Mouse (Mus musculus) brown adipose tissue, adult 24 weeks (tissue): ENCODE results near the gene Trappc10. TPM values are rescaled to one million over a fixed set of nuclear protein-coding genes. Genes with fewer than 3 reads are reported as not detected.

ENCODE experiments used
- H3K27ac ChIP-seq: fragments of 200-500 bp; replicated peaks from 2 replicates; pipeline ENCODE4 v1.5.1; 2012; ENCODE audit warnings: low read depth, mild to moderate bottlenecking, low read length
- H3K4me1 ChIP-seq: fragments of 200-500 bp; 2 replicates; pipeline ENCODE4 v1.6.1; 2012; ENCODE audit warnings: low read length, mixed read lengths; ENCODE audit not compliant: control insufficient read depth, insufficient read depth, insufficient read length
- H3K4me3 ChIP-seq: fragments of 200-500 bp; 2 replicates; pipeline ENCODE4 v1.5.1; 2012; ENCODE audit warnings: low read depth, mild to moderate bottlenecking, low read length, moderate library complexity; ENCODE audit not compliant: insufficient read depth
- polyA plus RNA-seq: library from polyadenylated mRNA; stranded (reverse); fragments of >200 nt; gene quantifications from 2 replicates; pipeline ENCODE4 v1.2.4, GENCODE M21; 2012; ENCODE audit not compliant: missing spikeins, insufficient read depth, insufficient read length

Gene Trappc10
- polyA plus RNA-seq, 1 experiment, result 22.4 TPM

- H3K27ac ChIP-seq, result no peak overlapping the region
- H3K4me1 ChIP-seq, result peaks cover 6% of the 10 kb centered on the region; the same call in 1 of the 2 replicates
- H3K4me3 ChIP-seq, result no peak overlapping the region
Measured at GRCm38 (mm10) chr10:78165256-78166005, 79.0 kb downstream of the Trappc10 start.

DNA sequence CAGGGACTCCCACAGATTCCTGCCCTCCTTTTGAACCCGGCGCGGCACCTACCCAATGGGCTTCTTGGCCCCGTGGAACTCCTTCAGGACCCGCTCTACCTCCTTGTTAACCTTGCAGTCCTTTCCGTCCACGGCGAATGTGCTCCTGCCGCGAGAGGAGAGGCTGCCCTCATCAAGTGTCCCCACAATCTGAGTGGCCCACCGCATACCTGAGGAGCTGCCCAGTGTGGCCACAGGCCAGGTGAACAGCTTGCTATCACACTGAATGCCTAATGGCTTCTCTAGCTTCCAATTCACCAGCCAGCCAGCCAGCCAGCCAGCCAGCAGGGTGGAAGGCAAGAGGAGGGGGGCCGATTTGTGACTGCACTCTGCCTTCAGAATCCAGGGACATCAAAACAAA, 79.7 kb downstream of the Trappc10 start:
- Histone ChIP-seq H3K27ac (no peak overlapping the region), H3K4me1 (peaks cover 6% of the 10 kb centered on the region; the same call in 1 of the 2 replicates), H3K4me3 (no peak overlapping the region)

GRCm38 (mm10) chr10:78163923-78164322, 80.5 kb downstream of the Trappc10 start:
- H3K4me1 ChIP-seq, result peaks cover 4% of the 10 kb centered on the region; the same call in 1 of the 2 replicates
- H3K27ac ChIP-seq, result no peak overlapping the region
- H3K4me3 ChIP-seq, result no peak overlapping the region

GRCm38 (mm10) chr10:78163241-78163640, 81.2 kb downstream of the Trappc10 start:
- H3K4me3 ChIP-seq, result no peak overlapping the region
- no peak overlapping the region for H3K27ac ChIP-seq
- no peaks in the 10 kb centered on the region for H3K4me1 ChIP-seq

DNA sequence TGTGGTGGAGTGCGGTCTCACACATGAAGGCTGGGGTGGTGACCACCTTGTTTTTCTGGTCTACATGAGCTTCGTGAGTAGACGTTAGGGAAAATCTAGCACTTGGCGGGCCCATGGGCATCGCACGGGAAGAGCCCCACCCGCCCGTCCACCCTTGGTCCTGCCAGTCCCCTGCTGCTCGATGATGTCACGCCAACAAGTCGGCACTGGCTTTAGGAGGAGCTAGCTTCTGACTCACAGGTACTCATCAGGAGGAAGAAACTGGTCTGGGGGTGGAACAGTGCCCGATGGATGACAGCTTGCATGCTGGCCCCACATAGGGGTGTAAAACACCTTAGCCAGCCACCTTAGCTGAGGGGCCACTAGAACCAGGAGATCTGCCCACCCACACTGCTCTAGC, 81.8 kb downstream of the Trappc10 start:
- Histone ChIP-seq H3K4me3 (no peak overlapping the region), H3K4me1 (no peaks in the 10 kb centered on the region)

DNA sequence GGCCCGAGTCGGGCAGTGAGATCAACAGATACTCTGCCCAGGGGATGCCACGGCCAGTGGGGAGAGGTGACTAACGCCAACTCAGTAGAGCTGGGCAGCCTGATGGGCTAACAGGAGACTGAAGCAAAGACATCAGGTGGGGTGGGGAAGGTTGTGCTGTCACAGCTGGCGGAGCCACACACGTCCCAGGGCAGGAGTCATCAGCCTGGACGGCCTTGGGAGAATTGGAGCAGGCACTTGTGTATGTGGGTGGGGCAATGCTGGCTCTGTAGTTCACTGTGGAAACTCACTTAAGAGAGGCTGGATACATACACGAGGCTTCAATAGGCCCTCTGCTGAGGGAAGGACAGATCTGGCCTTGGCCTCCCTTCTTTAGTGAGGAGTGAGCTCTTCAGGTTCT, 83.3 kb downstream of the Trappc10 start:
- H3K27ac ChIP-seq, result no peak overlapping the region
- no peak overlapping the region for H3K4me3 ChIP-seq
- H3K4me1 ChIP-seq, result no peaks in the 10 kb centered on the region

More for the DNA sequence above, 81.8 kb downstream of the Trappc10 start:
- H3K27ac ChIP-seq, result no peak overlapping the region

- no peak overlapping the region for H3K4me3 ChIP-seq
- no peaks in the 10 kb centered on the region for H3K4me1 ChIP-seq
- no peak overlapping the region for H3K27ac ChIP-seq
Measured at GRCm38 (mm10) chr10:78160369-78161095, 83.9 kb downstream of the Trappc10 start.

GRCm38 (mm10) chr10:78159906-78160305, 84.5 kb downstream of the Trappc10 start:
- no peak overlapping the region for H3K4me3 ChIP-seq
- no peak overlapping the region for H3K27ac ChIP-seq
- no peaks in the 10 kb centered on the region for H3K4me1 ChIP-seq

DNA sequence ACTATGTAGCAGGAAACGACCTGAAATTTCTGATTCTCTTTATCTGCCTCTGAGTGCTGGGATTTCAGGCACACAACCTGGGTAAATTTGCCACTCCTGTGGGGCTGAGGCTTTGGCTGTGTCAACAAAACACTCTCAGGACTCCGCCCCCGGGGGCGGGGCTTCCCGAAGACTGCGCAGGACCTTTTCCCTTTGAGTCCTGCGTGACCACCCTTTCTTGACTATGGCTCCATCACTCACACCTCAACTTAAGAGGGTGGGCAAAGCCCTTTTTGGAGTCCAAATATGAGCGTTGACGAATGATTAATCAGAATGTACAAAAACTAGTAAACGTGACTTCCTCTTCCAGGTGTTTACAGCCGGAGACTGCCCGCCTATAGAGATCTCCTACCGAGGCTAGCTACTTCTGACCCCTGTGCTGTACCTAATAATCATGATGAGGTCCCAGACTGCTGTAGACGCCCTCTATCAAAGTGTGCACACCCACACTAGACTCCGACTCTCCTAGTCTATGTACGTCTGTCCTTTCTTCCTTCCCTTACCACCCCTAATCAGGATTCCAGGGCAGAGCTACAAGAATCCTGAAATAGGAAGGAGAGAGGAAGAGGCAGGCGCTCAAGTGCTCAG, 85.1 kb downstream of the Trappc10 start:
- Histone ChIP-seq H3K27ac (no peak overlapping the region), H3K4me3 (peak overlapping the region; percentile 39; the same call in 1 of the 2 replicates)

DNA sequence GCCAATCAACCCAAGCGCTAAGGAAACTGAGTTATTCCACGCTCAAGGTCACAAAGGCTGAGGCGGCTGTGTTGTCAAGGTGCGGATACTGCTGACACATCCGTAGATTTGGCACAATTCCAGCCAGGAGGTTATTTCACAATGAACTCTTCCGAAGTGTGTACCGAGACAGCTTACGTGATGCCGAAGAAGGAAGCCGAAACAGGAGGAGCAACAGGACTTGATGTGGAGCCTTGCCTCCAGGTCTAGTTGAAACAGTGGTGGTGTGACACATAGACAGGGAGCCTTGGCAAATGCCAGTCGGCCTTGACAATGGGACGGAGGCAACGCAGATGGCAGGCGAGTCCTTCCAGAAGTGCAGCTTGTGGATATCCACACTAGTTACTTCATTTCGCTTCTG, 86.4 kb downstream of the Trappc10 start:
- Histone ChIP-seq H3K4me1 (no peaks in the 10 kb centered on the region), H3K4me3 (no peak overlapping the region), H3K27ac (no peak overlapping the region)

More for the DNA sequence above, 85.1 kb downstream of the Trappc10 start:
- H3K4me1 ChIP-seq, result no peaks in the 10 kb centered on the region

GRCm38 (mm10) chr10:78156926-78157325, 87.5 kb downstream of the Trappc10 start:
- no peak overlapping the region for H3K4me3 ChIP-seq
- H3K4me1 ChIP-seq, result no peaks in the 10 kb centered on the region
- no peak overlapping the region for H3K27ac ChIP-seq

DNA sequence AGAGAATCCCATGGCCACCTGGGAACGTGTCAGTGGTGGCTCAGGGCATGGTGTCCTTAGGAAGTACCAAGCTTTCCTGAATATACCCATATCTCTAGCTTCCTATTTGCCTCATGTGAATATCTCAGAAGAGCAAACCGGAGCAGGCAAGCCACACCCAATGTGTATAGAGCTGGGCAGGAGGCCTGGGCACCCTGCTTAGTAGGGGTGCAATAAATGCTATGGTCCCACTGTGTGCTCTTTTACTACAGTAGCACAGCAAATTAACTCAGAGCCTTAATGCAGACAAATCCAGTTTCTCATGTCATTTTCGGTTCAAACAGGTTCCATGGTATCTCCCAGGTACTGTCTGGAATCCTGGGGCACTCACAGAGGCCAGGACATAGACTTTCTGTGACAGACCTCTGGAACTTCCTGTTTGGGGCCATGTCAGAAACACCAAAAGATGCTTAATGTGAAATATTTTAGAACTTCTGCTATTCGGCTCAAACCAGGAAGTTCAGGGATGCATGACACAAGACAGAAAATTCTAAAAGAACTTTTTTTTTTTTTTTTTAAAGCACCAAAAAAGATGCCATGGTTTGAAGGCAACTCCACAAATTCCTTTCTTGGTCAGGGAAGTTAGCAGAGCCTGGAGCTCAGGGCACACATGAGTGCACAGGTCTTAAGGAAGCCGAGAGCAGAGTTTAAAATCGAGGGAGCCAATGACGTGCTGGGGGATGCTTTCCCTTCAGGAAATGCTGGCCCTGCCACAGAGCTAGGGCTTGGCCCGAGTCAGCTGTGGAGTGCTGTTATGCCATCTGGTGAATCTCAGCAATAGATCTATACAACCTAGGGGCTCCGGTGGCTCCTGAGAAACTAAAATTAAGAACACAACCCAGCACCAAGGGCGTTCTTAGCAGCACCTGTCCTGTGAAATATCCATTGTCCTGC, 95.3 kb downstream of the Trappc10 start:
- H3K27ac ChIP-seq, result peak overlapping the region; percentile 48
- no peaks in the 10 kb centered on the region; the same call in 1 of the 2 replicates for H3K4me1 ChIP-seq
- no peak overlapping the region for H3K4me3 ChIP-seq

DNA sequence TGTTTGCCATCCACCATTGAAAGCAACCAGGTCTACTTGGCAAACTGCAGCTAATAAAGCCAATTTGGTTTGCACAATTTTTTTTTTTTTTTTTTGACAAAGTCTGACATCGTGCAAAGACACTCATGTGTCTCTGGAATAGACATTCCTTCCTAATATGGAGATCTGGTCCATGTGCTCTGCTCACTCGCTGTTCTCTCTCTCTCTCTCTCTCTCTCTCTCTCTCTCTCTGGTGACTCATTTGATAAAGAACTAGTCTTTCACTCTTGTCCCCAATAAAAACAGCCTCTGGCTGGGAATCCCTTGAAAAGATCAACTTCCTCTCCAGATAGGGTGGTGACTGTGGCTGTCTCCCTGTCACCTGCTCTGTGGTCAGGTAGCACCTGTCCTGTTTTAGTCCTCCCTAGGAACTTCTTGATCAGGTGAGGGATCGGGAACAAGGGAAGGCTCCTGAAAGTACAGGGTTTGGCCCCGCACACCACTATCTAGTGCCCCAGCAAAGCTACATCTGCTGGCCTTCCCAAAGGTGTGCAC, 96.5 kb downstream of the Trappc10 start:
- H3K27ac ChIP-seq, result peak overlapping the region; percentile 48; the same call in 1 of the 2 replicates
- H3K4me1 ChIP-seq, result no peaks in the 10 kb centered on the region; the same call in 1 of the 2 replicates
- H3K4me3 ChIP-seq, result no peak overlapping the region
